Mouse (Mus musculus): Measurements from ENCODE around the gene Nip7. TPM values are rescaled to one million over a fixed set of nuclear protein-coding genes. Genes with fewer than 3 reads are reported as not detected.

Gene Nip7
- total and polyA plus RNA-seq, 3 experiments: 9.1 to 56.7 (median 39.7) TPM

- ATAC-seq (ENCODE audit: extremely low read depth, insufficient number of reproducible peaks, low FRiP score, poor library complexity, severe bottlenecking) (peak; percentile 16; the same call in 1 of the 2 replicates), DNase-seq (ENCODE audit: low spot score) (no peak)
- H3K4me3 ChIP-seq (ENCODE audit: low read depth, low read length): peak overlapping the region; percentile 100
- H3K27me3 ChIP-seq (ENCODE audit: insufficient read depth, low read length): no peaks in the 10 kb centered on the region
- peaks cover 72% of the 10 kb centered on the region for H3K36me3 ChIP-seq (replicated peaks)
- peaks cover 45% of the 10 kb centered on the region for H3K4me1 ChIP-seq (ENCODE audit: insufficient read depth, low read depth, low read length)
- TF ChIP-seq CTCF (IDR thresholded peaks at IDR 0.05; ENCODE audit: low read depth, low read length) (no peak), POLR2AphosphoS5 (IDR thresholded peaks at IDR 0.05; ENCODE audit: insufficient replicate concordance, low read depth, low read length) (no peak), GATA1 (IDR thresholded peaks at IDR 0.05; ENCODE audit: borderline replicate concordance, low read length) (no peak), GATA2 (IDR thresholded peaks at IDR 0.05; ENCODE audit: borderline replicate concordance, low read depth, low read length) (no peak), TAL1 (conservative IDR thresholded peaks at IDR 0.05; ENCODE audit: low read depth, low read length) (no peak)
- no peaks in the 10 kb centered on the region for H3K9me3 ChIP-seq (replicated peaks)
Measured at GRCm38 (mm10) chr8:107056973-107057369, 294 bp downstream of the Nip7 start.

GRCm38 (mm10) chr8:107062613-107063012 lies 5.9 kb downstream of the Nip7 start:
- DNase-seq (ENCODE audit: low spot score) (no peak), ATAC-seq (ENCODE audit: extremely low read depth, insufficient number of reproducible peaks, low FRiP score, poor library complexity, severe bottlenecking) (no peak)
- TF ChIP-seq POLR2AphosphoS5 (IDR thresholded peaks at IDR 0.05; ENCODE audit: insufficient replicate concordance, low read depth, low read length) (no peak), CTCF (IDR thresholded peaks at IDR 0.05; ENCODE audit: low read depth, low read length) (no peak), GATA1 (IDR thresholded peaks at IDR 0.05; ENCODE audit: borderline replicate concordance, low read length) (no peak), TAL1 (conservative IDR thresholded peaks at IDR 0.05; ENCODE audit: low read depth, low read length) (no peak), GATA2 (IDR thresholded peaks at IDR 0.05; ENCODE audit: borderline replicate concordance, low read depth, low read length) (no peak)
- H3K9me3 ChIP-seq (replicated peaks): no peaks in the 10 kb centered on the region
- peaks cover 31% of the 10 kb centered on the region for H3K4me1 ChIP-seq (ENCODE audit: insufficient read depth, low read depth, low read length)
- peaks cover 34% of the 10 kb centered on the region for H3K36me3 ChIP-seq (replicated peaks)
- H3K27me3 ChIP-seq (ENCODE audit: insufficient read depth, low read length): peaks cover 8% of the 10 kb centered on the region
- no peak overlapping the region for H3K4me3 ChIP-seq (ENCODE audit: low read depth, low read length)

GRCm38 (mm10) chr8:107065511-107066496 lies 9.1 kb downstream of the Nip7 start, which contains the start of gene Tmed6:
Tmed6 (minus strand) TSS chr8:107065644.
- TF ChIP-seq TAL1 (conservative IDR thresholded peaks at IDR 0.05; ENCODE audit: low read depth, low read length): no peak
- no peak for TF ChIP-seq GATA2 (IDR thresholded peaks at IDR 0.05; ENCODE audit: borderline replicate concordance, low read depth, low read length)
- TF ChIP-seq POLR2AphosphoS5 (IDR thresholded peaks at IDR 0.05; ENCODE audit: insufficient replicate concordance, low read depth, low read length): no peak
- no peak for TF ChIP-seq CTCF (IDR thresholded peaks at IDR 0.05; ENCODE audit: low read depth, low read length)
- TF ChIP-seq GATA1 (IDR thresholded peaks at IDR 0.05; ENCODE audit: borderline replicate concordance, low read length): no peak
- DNase-seq (ENCODE audit: low spot score) (peak; percentile 28), ATAC-seq (ENCODE audit: extremely low read depth, insufficient number of reproducible peaks, low FRiP score, poor library complexity, severe bottlenecking) (peak; percentile 75)
- peaks cover 31% of the 10 kb centered on the region for H3K36me3 ChIP-seq (replicated peaks)
- no peaks in the 10 kb centered on the region for H3K9me3 ChIP-seq (replicated peaks)
- no peak within 1 kb of the TSS for H3K4me3 ChIP-seq (ENCODE audit: low read depth, low read length)
- H3K4me1 ChIP-seq (ENCODE audit: insufficient read depth, low read depth, low read length): peaks cover 22% of the 10 kb centered on the region
- H3K27me3 ChIP-seq (ENCODE audit: insufficient read depth, low read length): peaks cover 8% of the 10 kb centered on the region

- H3K4me3 ChIP-seq (ENCODE audit: low read depth, low read length): no peak overlapping the region
Measured at GRCm38 (mm10) chr8:107073706-107074105, 17.0 kb downstream of the Nip7 start.

GRCm38 (mm10) chr8:107074128-107074527 lies 17.5 kb downstream of the Nip7 start:
- H3K27me3 ChIP-seq (ENCODE audit: insufficient read depth, low read length): no peaks in the 10 kb centered on the region
- DNase-seq (ENCODE audit: low spot score): no peak
- peaks cover 11% of the 10 kb centered on the region for H3K4me1 ChIP-seq (ENCODE audit: insufficient read depth, low read depth, low read length)
- no peak for TF ChIP-seq TAL1 (conservative IDR thresholded peaks at IDR 0.05; ENCODE audit: low read depth, low read length)
- no peak for TF ChIP-seq CTCF (IDR thresholded peaks at IDR 0.05; ENCODE audit: low read depth, low read length)
- TF ChIP-seq GATA2 (IDR thresholded peaks at IDR 0.05; ENCODE audit: borderline replicate concordance, low read depth, low read length): no peak
- TF ChIP-seq GATA1 (IDR thresholded peaks at IDR 0.05; ENCODE audit: borderline replicate concordance, low read length): no peak
- no peak for TF ChIP-seq POLR2AphosphoS5 (IDR thresholded peaks at IDR 0.05; ENCODE audit: insufficient replicate concordance, low read depth, low read length)
- H3K9me3 ChIP-seq (replicated peaks): no peaks in the 10 kb centered on the region
- no peak overlapping the region for H3K4me3 ChIP-seq (ENCODE audit: low read depth, low read length)
- H3K36me3 ChIP-seq (replicated peaks): peaks cover 98% of the 10 kb centered on the region
- no peak for ATAC-seq (ENCODE audit: extremely low read depth, insufficient number of reproducible peaks, low FRiP score, poor library complexity, severe bottlenecking)

More at GRCm38 (mm10) chr8:107073706-107074105, 17.0 kb downstream of the Nip7 start:
- H3K27me3 ChIP-seq (ENCODE audit: insufficient read depth, low read length): no peaks in the 10 kb centered on the region
- ATAC-seq (ENCODE audit: extremely low read depth, insufficient number of reproducible peaks, low FRiP score, poor library complexity, severe bottlenecking): no peak
- DNase-seq (ENCODE audit: low spot score): no peak
- H3K36me3 ChIP-seq (replicated peaks): peaks cover 98% of the 10 kb centered on the region
- H3K4me1 ChIP-seq (ENCODE audit: insufficient read depth, low read depth, low read length): peaks cover 11% of the 10 kb centered on the region
- TF ChIP-seq CTCF (IDR thresholded peaks at IDR 0.05; ENCODE audit: low read depth, low read length): no peak
- TF ChIP-seq TAL1 (conservative IDR thresholded peaks at IDR 0.05; ENCODE audit: low read depth, low read length): no peak
- TF ChIP-seq GATA2 (IDR thresholded peaks at IDR 0.05; ENCODE audit: borderline replicate concordance, low read depth, low read length): no peak
- no peak for TF ChIP-seq POLR2AphosphoS5 (IDR thresholded peaks at IDR 0.05; ENCODE audit: insufficient replicate concordance, low read depth, low read length)
- TF ChIP-seq GATA1 (IDR thresholded peaks at IDR 0.05; ENCODE audit: borderline replicate concordance, low read length): no peak
- H3K9me3 ChIP-seq (replicated peaks): no peaks in the 10 kb centered on the region
